Mouse (Mus musculus): ENCODE data around the gene Gm7579. TPM values are rescaled to one million over a fixed set of nuclear protein-coding genes. Genes with fewer than 3 reads are reported as not detected.

Gene Gm7579
- total and polyA plus RNA-seq, 3 experiments: not detected

- Histone ChIP-seq H3K27ac (ENCODE audit: control insufficient read depth, low read depth, low read length) (no peak overlapping the region), H3K4me3 (ENCODE audit: control insufficient read depth in 1 of 2, insufficient read depth in 1 of 2, low read depth in 2 of 2, low read length in 2 of 2) (no peak overlapping the region), H3K79me2 (ENCODE audit: control insufficient read depth, insufficient read depth, low read length, poor library complexity) (no peaks in the 10 kb centered on the region), H3K36me3 (ENCODE audit: control insufficient read depth in 1 of 2, insufficient read depth in 2 of 2, low read length in 2 of 2) (no peaks in the 10 kb centered on the region), H3K4me1 (ENCODE audit: control insufficient read depth in 1 of 2, insufficient read depth in 2 of 2, low read length in 2 of 2) (no peaks in the 10 kb centered on the region), H3K9me3 (replicated peaks; ENCODE audit: insufficient read depth, low read length) (no peaks in the 10 kb centered on the region), H3K27me3 (ENCODE audit: control insufficient read depth in 1 of 2, insufficient read depth in 2 of 2, low read length in 2 of 2) (peaks cover 0 to 7% of the 10 kb centered on the region in 2 experiments; a peak in 2 of 4 replicates), H3K9ac (ENCODE audit: control insufficient read depth, low read depth, low read length, poor library complexity, severe bottlenecking) (no peak overlapping the region)
- TF ChIP-seq CHD1 (IDR thresholded peaks at IDR 0.05; ENCODE audit: low read depth, low read length) (no peak), SMC3 (IDR thresholded peaks at IDR 0.05; ENCODE audit: low read depth, low read length) (no peak), EP300 (IDR thresholded peaks at IDR 0.05; ENCODE audit: low read depth in 1 of 2, low read length in 2 of 2) (no peak), MAFK (IDR thresholded peaks at IDR 0.05; ENCODE audit: borderline replicate concordance, low read depth, low read length) (no peak), POLR2A (IDR thresholded peaks at IDR 0.05; ENCODE audit: control insufficient read depth in 1 of 2, insufficient read depth in 1 of 2, low read depth in 1 of 2, low read length in 2 of 2, poor library complexity in 1 of 2) (no peak), SIN3A (IDR thresholded peaks at IDR 0.05; ENCODE audit: low read length) (no peak), E2F4 (IDR thresholded peaks at IDR 0.05; ENCODE audit: borderline replicate concordance, low read depth, low read length) (no peak), POLR2AphosphoS2 (IDR thresholded peaks at IDR 0.05; ENCODE audit: low read length) (no peak)
- DNase-seq (ENCODE audit: low read depth, low spot score): no peak
These were observed 23.5 kb upstream of the Gm7579 start for GRCm38 (mm10) chr7:142188156-142188555.

GRCm38 (mm10) chr7:142190289-142190688 lies 21.4 kb upstream of the Gm7579 start, which contains the start of gene Gm10153:
Gm10153 (minus strand) TSS chr7:142190389.
- no peaks in the 10 kb centered on the region for H3K36me3 ChIP-seq (ENCODE audit: control insufficient read depth in 1 of 2, insufficient read depth in 2 of 2, low read length in 2 of 2)
- no peak for DNase-seq (ENCODE audit: low read depth, low spot score)
- H3K27me3 ChIP-seq (ENCODE audit: control insufficient read depth in 1 of 2, insufficient read depth in 2 of 2, low read length in 2 of 2): peaks cover 3 to 7% of the 10 kb centered on the region in 2 experiments
- no peaks in the 10 kb centered on the region for H3K4me1 ChIP-seq (ENCODE audit: control insufficient read depth in 1 of 2, insufficient read depth in 2 of 2, low read length in 2 of 2)
- H3K4me3 ChIP-seq (ENCODE audit: control insufficient read depth in 1 of 2, insufficient read depth in 1 of 2, low read depth in 2 of 2, low read length in 2 of 2): no peak within 1 kb of the TSS
- no peak within 1 kb of the TSS for H3K27ac ChIP-seq (ENCODE audit: control insufficient read depth, low read depth, low read length)
- no peaks in the 10 kb centered on the region for H3K9me3 ChIP-seq (replicated peaks; ENCODE audit: insufficient read depth, low read length)
- no peaks in the 10 kb centered on the region for H3K79me2 ChIP-seq (ENCODE audit: control insufficient read depth, insufficient read depth, low read length, poor library complexity)
- TF ChIP-seq USF2 (IDR thresholded peaks at IDR 0.05; ENCODE audit: borderline replicate concordance in 1 of 2, insufficient read depth in 1 of 2, low read depth in 1 of 2, low read length in 2 of 2) (no peak), RAD21 (IDR thresholded peaks at IDR 0.05; ENCODE audit: low read depth, low read length) (no peak), UBTF (IDR thresholded peaks at IDR 0.05; ENCODE audit: borderline replicate concordance, insufficient read depth, low read depth, low read length) (no peak), GABPA (IDR thresholded peaks at IDR 0.05; ENCODE audit: low read depth, low read length) (no peak), MYB (IDR thresholded peaks at IDR 0.05; ENCODE audit: low read depth, low read length) (no peak), TAL1 (IDR thresholded peaks at IDR 0.05; ENCODE audit: low read length) (no peak), POLR2AphosphoS5 (IDR thresholded peaks at IDR 0.05; ENCODE audit: borderline replicate concordance, low read depth, low read length) (no peak), SIN3A (IDR thresholded peaks at IDR 0.05; ENCODE audit: low read length) (no peak), NRF1 (IDR thresholded peaks at IDR 0.05; ENCODE audit: insufficient read depth, low read depth, low read length, poor library complexity, severe bottlenecking) (no peak), POLR2A (IDR thresholded peaks at IDR 0.05; ENCODE audit: control insufficient read depth in 1 of 2, insufficient read depth in 1 of 2, low read depth in 1 of 2, low read length in 2 of 2, poor library complexity in 1 of 2) (no peak), NELFE (IDR thresholded peaks at IDR 0.05; ENCODE audit: low read depth, low read length) (no peak), RCOR1 (IDR thresholded peaks at IDR 0.05; ENCODE audit: low read depth, low read length) (no peak), ETS1 (IDR thresholded peaks at IDR 0.05; ENCODE audit: low read depth, low read length) (no peak), POLR2AphosphoS2 (IDR thresholded peaks at IDR 0.05; ENCODE audit: low read length) (no peak), USF1 (IDR thresholded peaks at IDR 0.05; ENCODE audit: low read depth, low read length) (no peak), ELF1 (IDR thresholded peaks at IDR 0.05; ENCODE audit: low read depth, low read length) (no peak)
- no peak within 1 kb of the TSS for H3K9ac ChIP-seq (ENCODE audit: control insufficient read depth, low read depth, low read length, poor library complexity, severe bottlenecking)
